Mouse (Mus musculus) E14TG2a.4 (cell line): ENCODE data around the gene Zfr2.

Experiments used
- CTCF ChIP-seq: conservative IDR thresholded peaks from 2 replicates; pipeline ENCODE4 v1.5.1; 2014; ENCODE audit warnings: low read length
- POU5F1 ChIP-seq: IDR thresholded peaks from 2 replicates; pipeline ENCODE4 v1.6.1; 2014; ENCODE audit warnings: low read length, borderline replicate concordance

GRCm38 (mm10) chr10:81299585-81300351 lies 66.8 kb downstream of the Zfr2 start:
- TF ChIP-seq CTCF (no peak), POU5F1 (no peak)
